Mouse (Mus musculus): Measurements from ENCODE around the gene Gpr88. TPM values are rescaled to one million over a fixed set of nuclear protein-coding genes. Genes with fewer than 3 reads are reported as not detected.

Gene Gpr88
- polyA plus RNA-seq, 1 experiment: not detected

DNA sequence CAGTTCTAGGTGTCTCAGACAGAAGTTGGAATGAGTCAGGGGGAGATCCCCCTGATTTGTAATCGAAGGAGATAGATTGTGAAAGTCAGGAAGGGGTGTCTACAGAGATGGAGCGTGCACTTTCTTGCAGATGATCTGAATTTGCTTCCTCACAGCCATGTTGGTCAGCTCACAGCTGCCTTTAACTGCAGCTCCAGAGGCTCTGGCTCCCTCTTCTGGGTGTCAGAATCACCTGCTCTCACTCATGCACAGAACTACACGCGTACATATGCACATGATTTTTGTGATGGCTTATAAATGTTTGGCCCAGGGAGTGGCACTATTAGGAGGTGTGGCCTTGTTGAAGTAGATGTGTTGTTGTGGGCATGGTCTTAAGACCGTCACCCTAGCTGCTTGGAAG lies 15.8 kb downstream of the Gpr88 start:
- Histone ChIP-seq H3K79me2 (ENCODE audit: control insufficient read depth, insufficient read depth) (no peaks in the 10 kb centered on the region), H3K4me3 (no peak overlapping the region)

DNA sequence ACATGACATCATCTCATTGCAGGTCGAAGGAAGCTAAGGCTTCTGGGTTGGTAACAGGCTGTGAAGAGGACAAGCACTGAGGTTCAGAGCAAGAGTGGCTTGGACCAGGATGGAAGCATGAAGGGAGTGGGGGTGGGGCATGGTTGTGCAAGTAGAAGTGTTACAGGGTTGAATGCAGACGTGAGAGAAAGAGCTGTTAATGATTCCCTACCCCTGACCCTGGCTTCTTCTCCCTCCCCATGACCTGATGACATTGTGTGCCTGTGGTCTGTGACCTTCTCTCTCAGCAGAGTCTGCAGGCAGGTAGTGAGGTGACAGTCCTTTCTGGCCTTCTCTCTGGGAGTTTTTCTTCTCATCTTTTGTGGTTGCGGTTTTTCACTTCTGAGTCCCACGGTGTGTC lies 16.4 kb downstream of the Gpr88 start:
- H3K4me2 ChIP-seq (ENCODE audit: low read depth): no peak overlapping the region
- no peaks in the 10 kb centered on the region for H3K79me2 ChIP-seq (ENCODE audit: control insufficient read depth, insufficient read depth)
- no peak overlapping the region for H3K4me3 ChIP-seq
- H3ac ChIP-seq (ENCODE audit: control insufficient read depth, insufficient read length): no peak overlapping the region
- H3K27me3 ChIP-seq (ENCODE audit: control insufficient read depth, insufficient read depth, insufficient read length): no peaks in the 10 kb centered on the region
- no peaks in the 10 kb centered on the region for H3K36me3 ChIP-seq (ENCODE audit: control insufficient read depth, insufficient read depth)
- TF ChIP-seq TCF12 (IDR thresholded peaks at IDR 0.05; ENCODE audit: insufficient read depth, poor library complexity, severe bottlenecking) (no peak), SRF (IDR thresholded peaks at IDR 0.05; ENCODE audit: control insufficient read depth, insufficient read length, low read depth) (no peak), TCF3 (IDR thresholded peaks at IDR 0.05; ENCODE audit: insufficient read length, low read depth) (no peak), REST (IDR thresholded peaks at IDR 0.05; ENCODE audit: insufficient read depth, insufficient read length) (no peak), POLR2AphosphoS2 (IDR thresholded peaks at IDR 0.05; ENCODE audit: insufficient read length, low read depth) (no peak), CEBPB (IDR thresholded peaks at IDR 0.05; ENCODE audit: insufficient read depth, poor library complexity, severe bottlenecking) (no peak)

More for the DNA sequence above, 15.8 kb downstream of the Gpr88 start:
- Histone ChIP-seq H3K36me3 (ENCODE audit: control insufficient read depth, insufficient read depth) (no peaks in the 10 kb centered on the region), H3K27me3 (ENCODE audit: control insufficient read depth, insufficient read depth, insufficient read length) (no peaks in the 10 kb centered on the region), H3ac (ENCODE audit: control insufficient read depth, insufficient read length) (no peak overlapping the region), H3K4me2 (ENCODE audit: low read depth) (no peak overlapping the region)
- no peak for TF ChIP-seq CEBPB (IDR thresholded peaks at IDR 0.05; ENCODE audit: insufficient read depth, poor library complexity, severe bottlenecking)
- TF ChIP-seq TCF12 (IDR thresholded peaks at IDR 0.05; ENCODE audit: insufficient read depth, poor library complexity, severe bottlenecking): no peak
- no peak for TF ChIP-seq POLR2A (IDR thresholded peaks at IDR 0.05; ENCODE audit: insufficient read length, low read depth)
- no peak for TF ChIP-seq TCF3 (IDR thresholded peaks at IDR 0.05; ENCODE audit: insufficient read length, low read depth)
- TF ChIP-seq POLR2AphosphoS2 (IDR thresholded peaks at IDR 0.05; ENCODE audit: insufficient read length, low read depth): no peak

DNA sequence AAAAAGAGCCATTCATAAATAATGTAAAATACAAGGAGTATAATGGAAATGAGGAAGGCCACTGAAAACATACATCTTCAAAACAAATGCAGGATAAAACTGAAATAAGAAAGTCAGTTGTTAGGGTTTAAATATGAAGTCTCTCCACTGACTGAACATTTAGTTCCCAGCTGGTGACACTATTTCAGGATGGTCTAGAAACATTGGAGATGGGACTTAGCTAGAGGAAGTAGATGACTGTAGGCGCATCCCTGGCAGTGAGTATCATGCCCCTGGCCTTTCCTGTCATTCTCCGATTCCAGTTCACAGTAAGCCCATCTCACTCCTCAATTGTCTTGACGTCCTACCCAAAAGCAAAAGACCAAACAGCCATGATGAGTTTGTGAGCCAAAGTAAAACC lies 19.8 kb downstream of the Gpr88 start:
- Histone ChIP-seq H3ac (ENCODE audit: control insufficient read depth, insufficient read length) (no peak overlapping the region), H3K4me3 (no peak overlapping the region), H3K4me2 (ENCODE audit: low read depth) (no peak overlapping the region), H3K27me3 (ENCODE audit: control insufficient read depth, insufficient read depth, insufficient read length) (no peaks in the 10 kb centered on the region), H3K36me3 (ENCODE audit: control insufficient read depth, insufficient read depth) (no peaks in the 10 kb centered on the region), H3K79me2 (ENCODE audit: control insufficient read depth, insufficient read depth) (no peaks in the 10 kb centered on the region)
- TF ChIP-seq SRF (IDR thresholded peaks at IDR 0.05; ENCODE audit: control insufficient read depth, insufficient read length, low read depth): no peak
- no peak for TF ChIP-seq TCF12 (IDR thresholded peaks at IDR 0.05; ENCODE audit: insufficient read depth, poor library complexity, severe bottlenecking)
- no peak for TF ChIP-seq MAX (IDR thresholded peaks at IDR 0.05; ENCODE audit: low read depth)
- TF ChIP-seq POLR2A (IDR thresholded peaks at IDR 0.05; ENCODE audit: insufficient read length, low read depth): no peak
- TF ChIP-seq POLR2AphosphoS2 (IDR thresholded peaks at IDR 0.05; ENCODE audit: insufficient read length, low read depth): no peak
- no peak for TF ChIP-seq CEBPB (IDR thresholded peaks at IDR 0.05; ENCODE audit: insufficient read depth, poor library complexity, severe bottlenecking)
- no peak for TF ChIP-seq REST (IDR thresholded peaks at IDR 0.05; ENCODE audit: insufficient read depth, insufficient read length)
- TF ChIP-seq USF1 (IDR thresholded peaks at IDR 0.05; ENCODE audit: low read depth): no peak
- no peak for TF ChIP-seq E2F4 (IDR thresholded peaks at IDR 0.05; ENCODE audit: insufficient read depth)
- no peak for TF ChIP-seq TCF3 (IDR thresholded peaks at IDR 0.05; ENCODE audit: insufficient read length, low read depth)
- no peak for TF ChIP-seq MYOG (IDR thresholded peaks at IDR 0.05; ENCODE audit: control insufficient read depth in 1 of 3, insufficient read depth in 1 of 3, insufficient read length in 2 of 3, low read depth in 2 of 3)
- no peak for TF ChIP-seq MYOD1 (IDR thresholded peaks at IDR 0.05; ENCODE audit: control insufficient read depth in 1 of 3, insufficient read length in 2 of 3, low read depth in 2 of 3)

DNA sequence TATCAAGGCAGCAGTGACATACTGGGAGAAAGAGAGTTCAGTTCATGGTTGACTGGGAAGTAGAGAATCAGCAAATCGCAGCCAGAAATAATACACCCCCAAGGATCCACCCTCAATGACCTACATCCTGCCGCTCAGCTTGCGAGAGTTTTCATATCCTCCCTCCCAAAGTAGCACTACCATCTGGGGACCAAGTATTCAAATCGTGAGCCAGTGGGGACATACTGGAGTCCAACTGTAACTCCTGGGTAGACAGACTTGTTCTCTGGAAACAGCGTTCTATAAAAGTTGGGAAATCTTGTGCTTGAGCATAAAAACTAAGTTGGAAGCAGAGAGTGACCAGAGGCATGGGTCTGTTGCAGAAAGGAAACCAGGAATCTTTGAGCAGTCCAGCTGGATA lies 20.5 kb downstream of the Gpr88 start:
- H3ac ChIP-seq (ENCODE audit: control insufficient read depth, insufficient read length): no peak overlapping the region
- H3K4me3 ChIP-seq: no peak overlapping the region
- no peak overlapping the region for H3K4me2 ChIP-seq (ENCODE audit: low read depth)
- TF ChIP-seq TCF12 (IDR thresholded peaks at IDR 0.05; ENCODE audit: insufficient read depth, poor library complexity, severe bottlenecking): no peak
- TF ChIP-seq POLR2AphosphoS2 (IDR thresholded peaks at IDR 0.05; ENCODE audit: insufficient read length, low read depth): no peak
- TF ChIP-seq MAX (IDR thresholded peaks at IDR 0.05; ENCODE audit: low read depth): no peak
- no peak for TF ChIP-seq SRF (IDR thresholded peaks at IDR 0.05; ENCODE audit: control insufficient read depth, insufficient read length, low read depth)
- no peak for TF ChIP-seq MYOD1 (IDR thresholded peaks at IDR 0.05; ENCODE audit: control insufficient read depth in 1 of 3, insufficient read length in 2 of 3, low read depth in 2 of 3)
- TF ChIP-seq REST (IDR thresholded peaks at IDR 0.05; ENCODE audit: insufficient read depth, insufficient read length): no peak
- TF ChIP-seq TCF3 (IDR thresholded peaks at IDR 0.05; ENCODE audit: insufficient read length, low read depth): no peak
- TF ChIP-seq MYOG (IDR thresholded peaks at IDR 0.05; ENCODE audit: control insufficient read depth in 1 of 3, insufficient read depth in 1 of 3, insufficient read length in 2 of 3, low read depth in 2 of 3): no peak
- no peak for TF ChIP-seq USF1 (IDR thresholded peaks at IDR 0.05; ENCODE audit: low read depth)
- no peak for TF ChIP-seq E2F4 (IDR thresholded peaks at IDR 0.05; ENCODE audit: insufficient read depth)
- TF ChIP-seq CEBPB (IDR thresholded peaks at IDR 0.05; ENCODE audit: insufficient read depth, poor library complexity, severe bottlenecking): no peak
- TF ChIP-seq POLR2A (IDR thresholded peaks at IDR 0.05; ENCODE audit: insufficient read length, low read depth): no peak
- H3K79me2 ChIP-seq (ENCODE audit: control insufficient read depth, insufficient read depth): no peaks in the 10 kb centered on the region
- no peaks in the 10 kb centered on the region for H3K27me3 ChIP-seq (ENCODE audit: control insufficient read depth, insufficient read depth, insufficient read length)
- H3K36me3 ChIP-seq (ENCODE audit: control insufficient read depth, insufficient read depth): no peaks in the 10 kb centered on the region

DNA sequence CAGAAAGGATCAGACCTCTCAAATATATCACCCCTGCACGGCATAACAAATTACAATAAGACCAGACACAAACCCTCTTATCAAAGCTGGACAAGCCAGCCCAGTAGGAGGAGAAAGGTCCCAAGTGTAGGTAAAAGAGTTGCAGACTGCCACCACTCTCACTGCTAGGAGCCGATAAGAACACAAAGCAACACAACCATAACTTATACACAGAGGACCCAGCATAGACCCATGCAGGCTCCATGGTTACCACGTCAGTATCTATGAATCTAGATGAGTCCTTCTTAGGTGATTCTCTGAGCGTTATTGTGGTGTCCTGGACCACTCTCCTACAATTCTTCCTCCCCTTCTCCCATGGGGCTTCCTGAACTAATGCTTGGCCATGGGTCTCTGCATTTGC lies 24.0 kb downstream of the Gpr88 start:
- Histone ChIP-seq H3ac (ENCODE audit: control insufficient read depth, insufficient read length) (no peak overlapping the region), H3K4me3 (no peak overlapping the region), H3K79me2 (ENCODE audit: control insufficient read depth, insufficient read depth) (no peaks in the 10 kb centered on the region), H3K4me2 (ENCODE audit: low read depth) (no peak overlapping the region), H3K27me3 (ENCODE audit: control insufficient read depth, insufficient read depth, insufficient read length) (no peaks in the 10 kb centered on the region), H3K36me3 (ENCODE audit: control insufficient read depth, insufficient read depth) (no peaks in the 10 kb centered on the region)
- TF ChIP-seq POLR2AphosphoS2 (IDR thresholded peaks at IDR 0.05; ENCODE audit: insufficient read length, low read depth) (no peak), TCF12 (IDR thresholded peaks at IDR 0.05; ENCODE audit: insufficient read depth, poor library complexity, severe bottlenecking) (no peak), E2F4 (IDR thresholded peaks at IDR 0.05; ENCODE audit: insufficient read depth) (no peak), USF1 (IDR thresholded peaks at IDR 0.05; ENCODE audit: low read depth) (no peak), MYOG (IDR thresholded peaks at IDR 0.05; ENCODE audit: control insufficient read depth in 1 of 3, insufficient read depth in 1 of 3, insufficient read length in 2 of 3, low read depth in 2 of 3) (no peak), POLR2A (IDR thresholded peaks at IDR 0.05; ENCODE audit: insufficient read length, low read depth) (no peak), REST (IDR thresholded peaks at IDR 0.05; ENCODE audit: insufficient read depth, insufficient read length) (no peak), MAX (IDR thresholded peaks at IDR 0.05; ENCODE audit: low read depth) (no peak), CEBPB (IDR thresholded peaks at IDR 0.05; ENCODE audit: insufficient read depth, poor library complexity, severe bottlenecking) (no peak), MYOD1 (IDR thresholded peaks at IDR 0.05; ENCODE audit: control insufficient read depth in 1 of 3, insufficient read length in 2 of 3, low read depth in 2 of 3) (no peak), TCF3 (IDR thresholded peaks at IDR 0.05; ENCODE audit: insufficient read length, low read depth) (no peak), SRF (IDR thresholded peaks at IDR 0.05; ENCODE audit: control insufficient read depth, insufficient read length, low read depth) (no peak)
